Mouse (Mus musculus): ENCODE measurements around the gene Abcb9. TPM values are rescaled to one million over a fixed set of nuclear protein-coding genes. Genes with fewer than 3 reads are reported as not detected.

Abcb9 gene
- total and polyA plus RNA-seq, 3 experiments, result 8.9 to 10.1 (median 9.9) TPM

DNA sequence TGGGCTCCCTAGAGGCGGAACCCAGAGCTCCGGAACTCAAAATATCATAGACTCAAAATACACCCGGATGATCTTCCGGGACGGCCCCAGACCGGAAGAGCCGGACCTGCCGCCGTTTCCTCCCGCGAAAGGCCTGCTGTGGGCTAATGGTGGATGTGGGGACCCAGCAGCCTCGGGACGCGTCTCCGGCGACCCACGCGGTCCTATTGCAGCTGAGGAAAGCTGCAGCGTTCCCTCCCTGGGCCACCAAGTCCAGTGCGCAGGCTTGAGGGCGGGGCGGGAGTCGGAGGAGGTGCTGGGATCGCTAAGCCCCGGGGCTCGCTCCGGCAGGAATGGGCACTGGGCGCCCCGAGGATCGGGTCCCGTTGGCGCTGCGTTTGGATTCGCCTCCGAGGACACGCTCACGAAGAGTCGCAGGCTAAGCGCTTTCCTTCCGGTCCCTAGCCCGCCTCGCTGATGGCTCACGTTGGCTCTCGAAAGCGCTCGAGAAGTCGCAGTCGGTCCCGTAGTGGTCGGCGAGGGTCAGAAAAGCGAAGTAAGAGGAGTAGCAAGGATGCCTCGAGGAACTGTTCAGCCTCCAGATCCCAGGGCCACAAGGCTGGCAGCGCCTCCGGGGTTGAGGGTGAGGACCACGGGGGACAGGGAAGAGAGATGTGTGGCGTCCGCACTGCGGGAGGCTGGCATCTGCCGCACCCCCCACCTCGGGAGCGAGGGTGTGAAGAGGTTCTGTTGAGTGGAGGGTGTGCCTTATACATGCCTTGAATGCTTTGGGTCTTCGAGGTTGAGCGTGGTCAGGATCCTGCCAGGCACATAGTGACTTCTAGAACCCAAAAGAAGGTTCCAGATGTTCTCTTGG, 20.6 kb upstream of the Abcb9 start, which contains the start of gene Arl6ip4:
Gene Arl6ip4 (plus strand): TSS at position 100 of the 856 bp plus-strand sequence.
- H3K9ac ChIP-seq (ENCODE audit: low read depth, low read length), result peak within 1 kb of the TSS; percentile 100
- peak within 1 kb of the TSS; percentile 82 for H3K27ac ChIP-seq
- H3K4me3 ChIP-seq, result peak within 1 kb of the TSS; percentile 99
- intact Hi-C loops (cut with DNase I), result loop anchor here (10.0 kb wide), 1 partner anchor 429 kb away; the partner anchor contains the start of gene Tmed2
- peak; percentile 76 to 86 for DNase-seq
- H3K27me3 ChIP-seq (ENCODE audit: control insufficient read depth, insufficient read depth, low read length), result no peaks in the 10 kb centered on the region
- TF ChIP-seq POLR2A (IDR thresholded peaks at IDR 0.05; ENCODE audit: insufficient read depth, low read depth, low read length), result peak; percentile 80
- 0 out of 2 replicates have a peak, but pooled peaks have one; percentile 21 for TF ChIP-seq EP300 (IDR thresholded peaks at IDR 0.05; ENCODE audit: insufficient read depth, low read depth, low read length)
- no peak for TF ChIP-seq CTCF (IDR thresholded peaks at IDR 0.05)
- WGBS, result under 1% methylated on average over 64 of the region's 64 CpGs
- H3K4me1 ChIP-seq (ENCODE audit: control insufficient read depth, insufficient read depth, low read length), result peaks cover 11% of the 10 kb centered on the region
- no peaks in the 10 kb centered on the region for H3K36me3 ChIP-seq (ENCODE audit: control insufficient read depth, insufficient read depth, low read length)
- H3K79me2 ChIP-seq (replicated peaks; ENCODE audit: control insufficient read depth, insufficient read depth, low read length), result peaks cover 4% of the 10 kb centered on the region; the same call in 1 of the 2 replicates

DNA sequence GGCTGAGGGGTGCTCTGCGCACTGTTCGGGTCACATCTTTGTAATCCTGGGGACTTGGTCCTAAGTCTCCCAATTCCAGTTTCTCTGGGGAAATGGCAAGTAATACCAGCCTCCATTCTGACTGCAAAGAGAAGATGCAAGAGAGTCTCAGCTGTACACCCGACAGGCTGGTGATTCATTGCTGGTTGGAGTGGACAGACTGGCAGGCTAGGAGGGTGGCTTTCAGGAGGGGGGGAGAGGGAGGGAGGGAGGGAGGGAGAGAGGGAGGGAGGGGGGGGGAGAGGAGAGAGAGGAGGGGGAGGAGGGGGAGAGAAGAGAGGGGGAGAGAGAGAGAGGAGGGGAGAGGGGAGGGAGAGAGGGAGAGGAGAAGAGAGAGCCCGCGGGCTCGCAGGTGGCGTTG, 19.9 kb upstream of the Abcb9 start:
- DNase-seq, result no peak
- 21% methylated on average over 7 of the region's 7 CpGs for WGBS

DNA sequence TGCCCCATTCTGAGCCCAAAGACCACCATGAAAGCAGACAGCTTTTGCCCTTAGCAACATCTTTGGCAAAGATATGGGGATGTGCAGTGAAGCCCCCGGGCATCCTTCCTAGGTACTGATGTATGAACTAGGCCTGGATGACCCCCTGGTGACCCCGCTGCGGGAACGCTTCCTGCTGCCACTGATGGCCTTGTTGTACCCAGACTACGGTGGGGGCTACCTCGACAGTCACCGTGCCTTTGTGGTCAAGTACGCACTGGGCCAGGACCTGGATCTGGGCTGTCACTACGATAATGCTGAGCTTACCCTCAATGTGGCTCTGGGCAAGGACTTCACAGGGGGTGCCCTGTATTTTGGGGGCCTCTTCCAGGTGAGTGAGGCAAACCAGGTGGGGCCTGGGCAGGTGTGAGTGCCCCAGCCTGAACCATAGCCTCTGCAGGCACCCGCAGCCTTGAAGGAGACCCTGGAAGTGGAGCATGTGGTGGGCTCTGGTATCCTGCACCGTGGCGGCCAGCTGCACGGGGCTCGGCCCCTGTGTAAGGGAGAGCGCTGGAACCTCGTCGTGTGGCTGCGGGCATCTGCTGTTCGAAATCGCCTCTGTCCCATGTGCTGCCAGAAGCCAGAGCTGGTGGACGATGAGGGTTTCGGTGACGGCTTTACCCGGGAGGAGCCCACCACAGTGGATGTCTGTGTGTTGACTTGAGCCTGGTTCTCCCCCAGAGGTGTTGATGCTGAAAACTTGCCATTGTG, 18.9 kb upstream of the Abcb9 start:
- Histone ChIP-seq H3K9ac (ENCODE audit: low read depth, low read length) (no peak overlapping the region), H3K27ac (no peak overlapping the region), H3K79me2 (replicated peaks; ENCODE audit: control insufficient read depth, insufficient read depth, low read length) (peaks cover 5% of the 10 kb centered on the region; the same call in 1 of the 2 replicates), H3K4me3 (no peak overlapping the region), H3K36me3 (ENCODE audit: control insufficient read depth, insufficient read depth, low read length) (no peaks in the 10 kb centered on the region), H3K4me1 (ENCODE audit: control insufficient read depth, insufficient read depth, low read length) (peaks cover 13% of the 10 kb centered on the region), H3K27me3 (ENCODE audit: control insufficient read depth, insufficient read depth, low read length) (no peaks in the 10 kb centered on the region)
- TF ChIP-seq POLR2A (IDR thresholded peaks at IDR 0.05; ENCODE audit: insufficient read depth, low read depth, low read length) (no peak), EP300 (IDR thresholded peaks at IDR 0.05; ENCODE audit: insufficient read depth, low read depth, low read length) (no peak), CTCF (IDR thresholded peaks at IDR 0.05) (no peak)
- DNase-seq, result no peak
- intact Hi-C loops (cut with DNase I), result loop anchor here (5.0 to 10.0 kb wide), 2 partner anchors 138 to 430 kb away; partner anchors contain the start of gene Tmed2
- WGBS, result 92% methylated on average over 24 of the region's 24 CpGs

More for the DNA sequence above, 19.9 kb upstream of the Abcb9 start:
- intact Hi-C loops (cut with DNase I), result loop anchor here (10.0 kb wide), 1 partner anchor 429 kb away; the partner anchor contains the start of gene Tmed2
- TF ChIP-seq POLR2A (IDR thresholded peaks at IDR 0.05; ENCODE audit: insufficient read depth, low read depth, low read length) (no peak), CTCF (IDR thresholded peaks at IDR 0.05) (no peak), EP300 (IDR thresholded peaks at IDR 0.05; ENCODE audit: insufficient read depth, low read depth, low read length) (no peak)
- Histone ChIP-seq H3K27me3 (ENCODE audit: control insufficient read depth, insufficient read depth, low read length) (no peaks in the 10 kb centered on the region), H3K27ac (peak overlapping the region; percentile 82), H3K4me1 (ENCODE audit: control insufficient read depth, insufficient read depth, low read length) (peaks cover 13% of the 10 kb centered on the region), H3K36me3 (ENCODE audit: control insufficient read depth, insufficient read depth, low read length) (no peaks in the 10 kb centered on the region), H3K79me2 (replicated peaks; ENCODE audit: control insufficient read depth, insufficient read depth, low read length) (peaks cover 5% of the 10 kb centered on the region; the same call in 1 of the 2 replicates), H3K9ac (ENCODE audit: low read depth, low read length) (peak overlapping the region; percentile 58), H3K4me3 (peak overlapping the region; percentile 99)

DNA sequence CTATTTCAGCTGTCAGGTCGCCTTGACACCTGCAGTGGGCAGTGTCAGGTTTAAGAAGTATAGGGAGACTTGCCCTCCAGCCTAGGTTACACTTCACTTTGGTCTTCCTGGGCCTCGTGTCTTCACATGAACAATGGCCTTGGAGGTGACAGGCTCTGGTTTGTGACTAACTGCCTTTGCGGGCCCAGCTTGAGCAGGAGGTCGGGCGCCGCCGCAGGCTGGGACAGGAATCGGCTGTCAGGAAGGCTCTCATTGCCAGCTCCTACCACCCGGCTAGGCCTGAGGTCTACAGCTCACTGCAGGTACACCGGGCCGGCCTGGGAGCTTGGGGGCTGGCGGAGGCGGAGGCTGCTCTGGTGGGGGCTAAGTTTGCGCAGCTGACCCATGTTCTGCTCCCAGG, 17.4 kb upstream of the Abcb9 start:
- Histone ChIP-seq H3K9ac (ENCODE audit: low read depth, low read length) (peak overlapping the region; percentile 79; the same call in 1 of the 2 replicates), H3K27me3 (ENCODE audit: control insufficient read depth, insufficient read depth, low read length) (no peaks in the 10 kb centered on the region), H3K36me3 (ENCODE audit: control insufficient read depth, insufficient read depth, low read length) (no peaks in the 10 kb centered on the region), H3K79me2 (replicated peaks; ENCODE audit: control insufficient read depth, insufficient read depth, low read length) (peaks cover 5% of the 10 kb centered on the region; the same call in 1 of the 2 replicates), H3K4me3 (peak overlapping the region; percentile 98), H3K4me1 (ENCODE audit: control insufficient read depth, insufficient read depth, low read length) (peaks cover 13% of the 10 kb centered on the region), H3K27ac (no peak overlapping the region; the same call in 1 of the 2 replicates)
- peak; percentile 54 to 60 for DNase-seq
- WGBS, result 17% methylated on average over 14 of the region's 14 CpGs
- intact Hi-C loops (cut with DNase I), result loop anchor here (5.0 to 10.0 kb wide), 2 partner anchors 139 to 432 kb away; partner anchors contain the start of gene Tmed2
- TF ChIP-seq EP300 (IDR thresholded peaks at IDR 0.05; ENCODE audit: insufficient read depth, low read depth, low read length), result no peak
- peak; percentile 58 for TF ChIP-seq CTCF (IDR thresholded peaks at IDR 0.05)
- TF ChIP-seq POLR2A (IDR thresholded peaks at IDR 0.05; ENCODE audit: insufficient read depth, low read depth, low read length), result no peak

DNA sequence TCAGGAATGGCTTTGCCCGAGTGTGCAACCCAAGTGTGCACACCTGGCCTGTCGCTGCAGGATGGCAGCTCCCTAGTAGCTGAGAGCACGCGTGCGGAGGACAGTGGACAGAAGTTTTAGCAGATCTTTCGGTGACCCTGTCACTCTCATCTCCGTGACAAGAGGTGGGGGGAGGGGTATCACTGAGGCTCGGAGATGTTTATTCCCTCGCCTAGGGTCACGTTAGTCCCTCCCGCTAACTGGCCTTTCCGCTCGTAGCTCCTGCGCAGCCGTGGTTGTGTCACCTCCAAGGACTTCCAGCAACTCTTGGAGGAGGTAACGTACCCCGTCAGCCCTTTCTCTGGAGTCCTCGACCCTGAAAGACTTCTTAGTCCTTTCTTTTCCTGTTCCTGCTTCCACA, 16.9 kb upstream of the Abcb9 start:
- no peak for DNase-seq

More for the DNA sequence above, 16.9 kb upstream of the Abcb9 start:
- H3K4me1 ChIP-seq (ENCODE audit: control insufficient read depth, insufficient read depth, low read length), result peaks cover 13% of the 10 kb centered on the region
- H3K79me2 ChIP-seq (replicated peaks; ENCODE audit: control insufficient read depth, insufficient read depth, low read length), result peaks cover 5% of the 10 kb centered on the region; the same call in 1 of the 2 replicates
- H3K4me3 ChIP-seq, result peak overlapping the region; percentile 98
- peak overlapping the region; percentile 95 for H3K27ac ChIP-seq
- peak overlapping the region; percentile 79 for H3K9ac ChIP-seq (ENCODE audit: low read depth, low read length)
- 1% methylated on average over 18 of the region's 18 CpGs for WGBS
- no peaks in the 10 kb centered on the region for H3K27me3 ChIP-seq (ENCODE audit: control insufficient read depth, insufficient read depth, low read length)
- intact Hi-C loops (cut with DNase I), result loop anchor here (5.0 to 10.0 kb wide), 2 partner anchors 140 to 432 kb away; partner anchors contain the start of gene Tmed2
- no peaks in the 10 kb centered on the region for H3K36me3 ChIP-seq (ENCODE audit: control insufficient read depth, insufficient read depth, low read length)
- TF ChIP-seq EP300 (IDR thresholded peaks at IDR 0.05; ENCODE audit: insufficient read depth, low read depth, low read length) (no peak), POLR2A (IDR thresholded peaks at IDR 0.05; ENCODE audit: insufficient read depth, low read depth, low read length) (no peak), CTCF (IDR thresholded peaks at IDR 0.05) (no peak)

Data from heart, adult 2 months (tissue).